Mouse (Mus musculus) heart, adult 2 months (tissue): ENCODE measurements around the gene Acsm5. TPM values are rescaled to one million over a fixed set of nuclear protein-coding genes. Genes with fewer than 3 reads are reported as not detected.

Source experiments
- DNase-seq, 2 experiments: peaks; one replicate each; pipeline ENCODE4 v3.0.0; 2021
- H3K27ac ChIP-seq: fragments of 200-600 bp; 2 replicates; pipeline ENCODE4 v1.8.1; 2022
- H3K27me3 ChIP-seq: fragments of 200-500 bp; 2 replicates; pipeline ENCODE4 v1.6.1; 2012; ENCODE audit warnings: mild to moderate bottlenecking, low read length, inconsistent platforms, mixed read lengths; ENCODE audit not compliant: control insufficient read depth, insufficient read depth
- H3K36me3 ChIP-seq: fragments of 200-500 bp; 2 replicates; pipeline ENCODE4 v1.6.1; 2012; ENCODE audit warnings: low read length, inconsistent platforms; ENCODE audit not compliant: control insufficient read depth, insufficient read depth
- H3K4me1 ChIP-seq: fragments of 200-500 bp; 2 replicates; pipeline ENCODE4 v1.6.1; 2011; ENCODE audit warnings: low read length; ENCODE audit not compliant: control insufficient read depth, insufficient read depth
- H3K4me3 ChIP-seq: fragments of 200-600 bp; 2 replicates; pipeline ENCODE4 v1.8.1; 2022
- H3K79me2 ChIP-seq: fragments of 200-500 bp; replicated peaks from 2 replicates; pipeline ENCODE4 v1.6.1; 2012; ENCODE audit warnings: mild to moderate bottlenecking, inconsistent platforms, low read length, moderate library complexity, mixed read lengths; ENCODE audit not compliant: control insufficient read depth, insufficient read depth
- H3K9ac ChIP-seq: fragments of 200-500 bp; 2 replicates; pipeline ENCODE4 v1.6.1; 2012; ENCODE audit warnings: low read depth, mild to moderate bottlenecking, control low read depth, inconsistent platforms, low read length, mixed read lengths
- CTCF ChIP-seq: fragments of 200-600 bp; IDR thresholded peaks from 2 replicates; pipeline ENCODE4 v1.8.1; 2022; ENCODE audit warnings: antibody characterized with exemption, mild to moderate bottlenecking, moderate library complexity
- EP300 ChIP-seq: fragments of 200-500 bp; IDR thresholded peaks from 2 replicates; pipeline ENCODE4 v1.6.1; 2011; ENCODE audit warnings: low read depth, low read length, control low read depth; ENCODE audit not compliant: insufficient read depth
- POLR2A ChIP-seq: fragments of 200-500 bp; IDR thresholded peaks from 2 replicates; pipeline ENCODE4 v1.6.1; 2011; ENCODE audit warnings: mild to moderate bottlenecking, low read depth, low read length, control low read depth; ENCODE audit not compliant: insufficient read depth
- WGBS: fragments of 180-500 bp; shearing (Covaris S2); methylation state at CpG from one replicate; pipeline ENCODE4 v1.1.7; 2018; 5-methylcytosine and 5-hydroxymethylcytosine counted together
- intact Hi-C: fragments of 180-260 bp; cut with DNase I; formaldehyde crosslinking; loops from one replicate; pipeline ENCODE4 v1.15.1; 2025
- polyA plus RNA-seq: library from polyadenylated mRNA; depleted of rRNA; stranded (reverse); fragments of >200 nt; gene quantifications from 2 replicates; pipeline ENCODE4 v1.2.3, GENCODE M21; 2012
- total RNA-seq, 2 experiments: library from RNA; stranded (reverse); gene quantifications; 2 replicates each; pipeline ENCODE4 v1.2.3; 2021

The Acsm5 gene
- total and polyA plus RNA-seq, 3 experiments, result 3.4 to 16.2 (median 12.3) TPM

DNA sequence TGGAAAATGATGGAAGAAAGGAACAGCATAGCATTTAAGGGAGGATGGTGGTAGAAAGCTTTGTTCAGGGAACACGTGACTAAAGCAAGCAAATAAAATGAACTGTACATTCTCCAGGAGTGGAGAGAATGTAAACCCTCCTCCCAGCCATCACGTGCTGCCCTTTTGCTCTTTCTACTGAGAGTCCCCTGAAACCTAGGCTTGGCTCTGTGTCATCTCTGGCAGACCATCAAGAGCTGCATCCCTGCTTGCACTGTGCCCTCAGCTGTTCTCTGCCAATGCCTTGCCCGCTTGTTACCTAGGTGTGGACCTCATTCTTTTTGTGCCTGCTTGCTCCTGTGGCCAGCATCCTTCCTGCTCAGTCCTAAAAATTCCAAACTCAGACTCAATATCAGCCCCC lies 2.6 kb downstream of the Acsm5 start:
- Histone ChIP-seq H3K36me3 (no peaks in the 10 kb centered on the region), H3K27me3 (no peaks in the 10 kb centered on the region), H3K79me2 (no peaks in the 10 kb centered on the region), H3K4me3 (no peak overlapping the region), H3K9ac (no peak overlapping the region), H3K4me1 (no peaks in the 10 kb centered on the region), H3K27ac (no peak overlapping the region)
- DNase-seq, result no peak
- WGBS, result 72% methylated on average over 3 of the region's 3 CpGs
- TF ChIP-seq POLR2A (no peak), EP300 (no peak), CTCF (no peak)
- intact Hi-C loops, result no loop called here

DNA sequence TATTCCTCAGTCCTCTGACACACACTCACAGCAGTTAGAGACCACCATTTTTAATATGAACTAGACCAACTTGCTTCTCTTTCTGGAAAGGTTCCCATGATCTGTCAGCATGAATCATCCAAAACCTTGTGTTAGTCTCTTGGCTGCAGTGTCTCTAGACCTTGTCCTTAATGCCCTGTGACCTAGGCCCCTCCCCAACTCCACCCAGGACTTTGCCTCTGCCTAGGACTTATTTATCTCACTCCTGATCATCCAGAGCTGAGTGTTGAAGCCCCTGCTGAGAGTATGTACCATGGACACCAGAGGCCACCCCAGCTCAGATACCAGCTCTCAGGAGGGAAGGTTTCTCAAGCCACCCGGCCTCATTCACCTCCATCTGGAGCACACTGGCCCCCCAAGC lies 3.1 kb downstream of the Acsm5 start:
- H3K27me3 ChIP-seq, result no peaks in the 10 kb centered on the region
- H3K9ac ChIP-seq, result no peak overlapping the region
- no peaks in the 10 kb centered on the region for H3K36me3 ChIP-seq
- DNase-seq, result no peak
- H3K27ac ChIP-seq, result no peak overlapping the region
- TF ChIP-seq EP300 (no peak), POLR2A (no peak), CTCF (no peak)
- H3K79me2 ChIP-seq, result no peaks in the 10 kb centered on the region
- no peaks in the 10 kb centered on the region for H3K4me1 ChIP-seq
- H3K4me3 ChIP-seq, result no peak overlapping the region
- WGBS, result 57% methylated on average over 1 of the region's 1 CpGs
- intact Hi-C loops, result no loop called here

DNA sequence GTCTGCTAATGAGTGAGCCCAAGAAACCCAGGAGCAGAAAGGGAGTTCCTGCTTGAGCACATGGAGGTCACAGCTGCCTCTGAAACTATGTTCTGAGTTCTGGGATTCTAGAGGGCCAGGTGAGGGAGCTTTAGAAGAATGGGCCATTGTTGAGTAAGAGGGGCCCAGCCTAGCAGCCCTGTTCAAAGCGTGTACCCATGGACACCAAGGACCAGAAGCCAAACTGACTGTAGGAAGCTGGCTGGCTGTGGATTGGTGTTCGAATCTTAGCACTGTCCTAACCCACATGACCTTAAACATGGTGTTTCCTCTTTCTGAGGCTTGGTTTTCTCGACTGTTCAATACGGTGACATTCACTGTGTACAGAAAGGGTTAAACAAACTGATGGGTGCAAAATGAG lies 4.1 kb downstream of the Acsm5 start, which contains the start of gene Pdilt:
TSS of gene Pdilt (minus strand) at position 101 of the 400 bp plus-strand sequence.
- H3K4me3 ChIP-seq, result no peak within 1 kb of the TSS
- WGBS, result 62% methylated on average over 4 of the region's 4 CpGs
- intact Hi-C loops, result no loop called here
- no peaks in the 10 kb centered on the region for H3K27me3 ChIP-seq
- DNase-seq, result no peak
- no peaks in the 10 kb centered on the region for H3K79me2 ChIP-seq
- H3K27ac ChIP-seq, result no peak within 1 kb of the TSS
- H3K36me3 ChIP-seq, result no peaks in the 10 kb centered on the region
- TF ChIP-seq POLR2A (no peak), EP300 (no peak), CTCF (no peak)
- no peaks in the 10 kb centered on the region for H3K4me1 ChIP-seq
- H3K9ac ChIP-seq, result no peak within 1 kb of the TSS

DNA sequence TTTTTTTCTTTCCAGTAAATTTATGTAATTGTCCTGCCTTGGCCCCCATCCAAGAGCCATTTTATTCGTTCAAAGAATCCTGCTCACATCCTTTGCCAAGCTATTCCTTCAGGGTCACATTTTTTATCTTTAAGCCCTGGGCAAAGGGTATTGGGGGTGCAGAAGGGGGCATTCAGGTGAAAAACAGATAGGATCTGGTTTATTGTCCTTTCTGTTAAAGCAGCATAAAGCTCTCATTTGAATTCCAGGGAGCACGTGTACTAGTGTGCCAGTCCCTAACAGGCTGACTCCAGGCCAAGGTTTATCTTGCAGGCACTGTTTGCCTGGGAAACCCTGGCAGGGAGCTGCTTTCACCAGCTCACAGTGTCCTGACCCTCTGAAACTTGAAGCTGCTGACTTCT lies 6.6 kb downstream of the Acsm5 start:
- Histone ChIP-seq H3K36me3 (no peaks in the 10 kb centered on the region), H3K4me3 (no peak overlapping the region), H3K27ac (peak overlapping the region; percentile 51), H3K9ac (no peak overlapping the region), H3K79me2 (no peaks in the 10 kb centered on the region), H3K27me3 (no peaks in the 10 kb centered on the region), H3K4me1 (no peaks in the 10 kb centered on the region)
- intact Hi-C loops, result no loop called here
- WGBS, result 9% methylated on average over 2 of the region's 2 CpGs
- DNase-seq, result peak; percentile 49 to 70
- TF ChIP-seq CTCF (no peak), POLR2A (no peak), EP300 (0 out of 2 replicates have a peak, but pooled peaks have one; percentile 29)

DNA sequence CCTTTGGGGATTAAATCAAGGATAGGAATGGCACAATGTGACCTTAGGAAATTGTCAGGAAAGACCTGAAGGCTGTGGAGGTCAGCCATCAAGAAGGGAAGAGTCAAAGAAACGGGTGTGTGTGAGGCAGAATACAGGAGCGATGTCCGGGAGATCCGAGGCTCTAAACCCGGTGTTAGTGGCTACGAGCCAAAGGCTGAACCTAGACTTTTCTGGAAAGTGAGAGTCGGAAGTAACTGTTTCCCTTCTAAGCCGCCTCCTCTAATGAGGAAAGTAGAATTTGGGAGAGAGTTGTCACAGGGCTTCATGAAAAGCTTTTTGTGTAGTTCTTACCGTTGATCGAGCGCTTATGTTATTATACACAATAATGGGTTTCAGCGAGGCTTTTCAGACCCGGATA lies 7.2 kb downstream of the Acsm5 start:
- H3K27ac ChIP-seq, result peak overlapping the region; percentile 51
- 60% methylated on average over 13 of the region's 13 CpGs for WGBS

DNA sequence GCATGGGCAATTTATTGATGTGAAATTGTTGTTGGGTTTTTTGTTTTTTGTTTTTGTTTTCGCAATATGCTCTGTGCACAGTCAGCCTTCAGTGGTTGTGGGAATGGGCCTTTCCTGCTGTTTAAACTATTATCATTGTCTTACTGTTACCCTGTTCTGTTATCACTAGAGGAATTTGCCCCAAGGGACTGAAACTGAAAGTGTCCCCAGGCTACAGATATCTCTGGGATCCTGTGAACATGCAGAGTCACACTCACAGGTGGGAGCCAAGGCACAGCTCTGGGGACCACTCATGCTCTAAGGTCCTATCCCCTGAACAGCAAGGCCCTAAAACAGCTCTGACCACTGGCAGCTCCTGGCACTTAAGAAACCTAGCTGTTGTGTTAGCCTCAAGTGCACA lies 7.9 kb downstream of the Acsm5 start:
- TF ChIP-seq CTCF, result no peak
- TF ChIP-seq POLR2A, result no peak
- no peaks in the 10 kb centered on the region for H3K4me1 ChIP-seq
- H3K4me3 ChIP-seq, result no peak overlapping the region
- WGBS, result 77% methylated on average over 1 of the region's 1 CpGs
- H3K79me2 ChIP-seq, result no peaks in the 10 kb centered on the region
- intact Hi-C loops, result no loop called here
- H3K27ac ChIP-seq, result no peak overlapping the region
- DNase-seq, result no peak
- no peak overlapping the region for H3K9ac ChIP-seq
- no peaks in the 10 kb centered on the region for H3K36me3 ChIP-seq
- H3K27me3 ChIP-seq, result no peaks in the 10 kb centered on the region

More for the DNA sequence above, 7.2 kb downstream of the Acsm5 start:
- Histone ChIP-seq H3K36me3 (no peaks in the 10 kb centered on the region), H3K9ac (no peak overlapping the region), H3K4me1 (no peaks in the 10 kb centered on the region), H3K27me3 (no peaks in the 10 kb centered on the region), H3K79me2 (no peaks in the 10 kb centered on the region), H3K4me3 (peak overlapping the region; percentile 20; the same call in 1 of the 2 replicates)
- DNase-seq, result no peak
- intact Hi-C loops, result no loop called here
- TF ChIP-seq CTCF, result no peak
- TF ChIP-seq EP300, result no peak
- no peak for TF ChIP-seq POLR2A
